Mouse (Mus musculus): Measurements from ENCODE around the gene Cpn1. TPM values are rescaled to one million over a fixed set of nuclear protein-coding genes. Genes with fewer than 3 reads are reported as not detected.

Gene Cpn1
- total and polyA plus RNA-seq, 3 experiments: 0.27 to 0.33 TPM; not detected in 1

DNA sequence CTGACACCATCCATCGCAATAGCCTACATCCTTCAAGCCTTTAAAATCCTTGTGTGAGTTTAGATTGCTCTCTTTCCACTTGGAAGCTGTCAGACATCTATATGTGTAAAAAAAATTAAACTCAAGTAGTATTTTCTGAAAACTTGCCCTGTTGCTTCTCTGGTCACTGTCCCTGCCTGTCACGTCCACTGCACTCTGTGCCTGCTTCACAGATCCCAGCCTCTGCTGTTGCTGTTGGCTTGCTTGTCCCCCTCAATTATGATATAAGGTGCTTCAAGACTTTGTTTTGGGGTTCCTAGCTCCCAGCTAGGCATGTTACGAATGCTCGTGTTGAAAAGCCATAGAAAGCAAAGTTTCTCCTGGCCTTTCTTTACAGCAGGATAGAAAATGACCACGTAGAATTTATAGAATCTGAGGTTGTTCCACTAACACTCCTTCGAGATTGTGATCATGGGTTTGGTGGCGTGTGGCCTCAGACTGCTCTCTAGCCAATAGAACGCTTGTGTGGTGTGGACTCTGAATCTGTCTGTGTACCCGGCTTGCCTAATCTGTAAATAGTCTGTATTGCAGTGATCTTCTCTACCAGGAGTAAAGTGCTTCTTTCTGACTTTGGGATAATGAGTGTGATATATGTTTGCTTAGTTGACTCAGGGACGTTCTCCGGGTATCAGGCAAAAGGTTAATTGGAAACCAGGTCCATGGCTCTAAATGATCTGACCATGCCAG is 12.6 kb upstream of the Cpn1 start:
- Histone ChIP-seq H3K4me1 (ENCODE audit: control insufficient read depth in 1 of 2, insufficient read depth in 2 of 2, low read length in 2 of 2) (no peaks in the 10 kb centered on the region), H3K9me3 (replicated peaks; ENCODE audit: insufficient read depth, low read length) (no peaks in the 10 kb centered on the region), H3K27me3 (ENCODE audit: control insufficient read depth in 1 of 2, insufficient read depth in 2 of 2, low read length in 2 of 2) (peaks cover 16 to 22% of the 10 kb centered on the region in 2 experiments), H3K4me3 (ENCODE audit: control insufficient read depth in 1 of 2, insufficient read depth in 1 of 2, low read depth in 2 of 2, low read length in 2 of 2) (no peak overlapping the region), H3K36me3 (ENCODE audit: control insufficient read depth in 1 of 2, insufficient read depth in 2 of 2, low read length in 2 of 2) (no peaks in the 10 kb centered on the region), H3K79me2 (ENCODE audit: control insufficient read depth, insufficient read depth, low read length, poor library complexity) (no peaks in the 10 kb centered on the region), H3K9ac (ENCODE audit: control insufficient read depth, low read depth, low read length, poor library complexity, severe bottlenecking) (no peak overlapping the region), H3K27ac (ENCODE audit: control insufficient read depth, low read depth, low read length) (no peak overlapping the region)
- no peak for TF ChIP-seq EP300 (IDR thresholded peaks at IDR 0.05; ENCODE audit: low read depth in 1 of 2, low read length in 2 of 2)
- TF ChIP-seq CHD1 (IDR thresholded peaks at IDR 0.05; ENCODE audit: low read depth, low read length): no peak
- TF ChIP-seq POLR2A (IDR thresholded peaks at IDR 0.05; ENCODE audit: control insufficient read depth in 1 of 2, insufficient read depth in 1 of 2, low read depth in 1 of 2, low read length in 2 of 2, poor library complexity in 1 of 2): no peak
- no peak for TF ChIP-seq NELFE (IDR thresholded peaks at IDR 0.05; ENCODE audit: low read depth, low read length)
- TF ChIP-seq ETS1 (IDR thresholded peaks at IDR 0.05; ENCODE audit: low read depth, low read length): no peak
- no peak for TF ChIP-seq USF2 (IDR thresholded peaks at IDR 0.05; ENCODE audit: borderline replicate concordance in 1 of 2, insufficient read depth in 1 of 2, low read depth in 1 of 2, low read length in 2 of 2)
- no peak for TF ChIP-seq MYC (IDR thresholded peaks at IDR 0.05; ENCODE audit: low read depth, low read length)
- no peak for TF ChIP-seq JUND (IDR thresholded peaks at IDR 0.05; ENCODE audit: low read depth, low read length)
- TF ChIP-seq E2F4 (IDR thresholded peaks at IDR 0.05; ENCODE audit: borderline replicate concordance, low read depth, low read length): no peak
- TF ChIP-seq POLR2AphosphoS5 (IDR thresholded peaks at IDR 0.05; ENCODE audit: borderline replicate concordance, low read depth, low read length): no peak
- TF ChIP-seq POLR2AphosphoS2 (IDR thresholded peaks at IDR 0.05; ENCODE audit: low read length): no peak
- TF ChIP-seq ZMIZ1 (IDR thresholded peaks at IDR 0.05; ENCODE audit: low read depth, low read length): no peak
- TF ChIP-seq ZC3H11A (IDR thresholded peaks at IDR 0.05; ENCODE audit: low read depth, low read length): no peak
- no peak for TF ChIP-seq BHLHE40 (IDR thresholded peaks at IDR 0.05; ENCODE audit: borderline replicate concordance, low read depth, low read length)
- TF ChIP-seq MAFK (IDR thresholded peaks at IDR 0.05; ENCODE audit: borderline replicate concordance, low read depth, low read length): no peak
- no peak for TF ChIP-seq TBP (IDR thresholded peaks at IDR 0.05; ENCODE audit: low read depth, low read length)
- no peak for TF ChIP-seq RAD21 (IDR thresholded peaks at IDR 0.05; ENCODE audit: low read depth, low read length)
- no peak for TF ChIP-seq KAT2A (conservative IDR thresholded peaks at IDR 0.05; ENCODE audit: low read depth, low read length)
- TF ChIP-seq RCOR1 (IDR thresholded peaks at IDR 0.05; ENCODE audit: low read depth, low read length): no peak
- no peak for TF ChIP-seq UBTF (IDR thresholded peaks at IDR 0.05; ENCODE audit: borderline replicate concordance, insufficient read depth, low read depth, low read length)
- DNase-seq (ENCODE audit: low read depth, low spot score): no peak

GRCm38 (mm10) chr19:43998101-43998500 is 11.7 kb upstream of the Cpn1 start:
- no peak overlapping the region for H3K27ac ChIP-seq (ENCODE audit: control insufficient read depth, low read depth, low read length)
- TF ChIP-seq NRF1 (IDR thresholded peaks at IDR 0.05; ENCODE audit: insufficient read depth, low read depth, low read length, poor library complexity, severe bottlenecking) (no peak), MAZ (IDR thresholded peaks at IDR 0.05; ENCODE audit: low read depth, low read length) (no peak), GABPA (IDR thresholded peaks at IDR 0.05; ENCODE audit: low read depth, low read length) (no peak), ETS1 (IDR thresholded peaks at IDR 0.05; ENCODE audit: low read depth, low read length) (no peak), TBP (IDR thresholded peaks at IDR 0.05; ENCODE audit: low read depth, low read length) (no peak), MYC (IDR thresholded peaks at IDR 0.05; ENCODE audit: low read depth, low read length) (no peak), CTCF (IDR thresholded peaks at IDR 0.05 in 2 of 3, conservative IDR thresholded peaks at IDR 0.05 in 1 of 3; ENCODE audit: control insufficient read depth in 1 of 3, insufficient read depth in 1 of 3, low read depth in 2 of 3, low read length in 3 of 3, poor library complexity in 1 of 3, severe bottlenecking in 1 of 3) (no peak), MEF2A (IDR thresholded peaks at IDR 0.05; ENCODE audit: extremely low read depth, insufficient replicate concordance, low read depth, low read length, poor library complexity, severe bottlenecking) (no peak), POLR2AphosphoS2 (IDR thresholded peaks at IDR 0.05; ENCODE audit: low read length) (no peak), USF2 (IDR thresholded peaks at IDR 0.05; ENCODE audit: borderline replicate concordance in 1 of 2, insufficient read depth in 1 of 2, low read depth in 1 of 2, low read length in 2 of 2) (no peak)

More at GRCm38 (mm10) chr19:43998101-43998500, 11.7 kb upstream of the Cpn1 start:
- H3K9me3 ChIP-seq (replicated peaks; ENCODE audit: insufficient read depth, low read length): no peaks in the 10 kb centered on the region
- peaks cover 16 to 22% of the 10 kb centered on the region in 2 experiments for H3K27me3 ChIP-seq (ENCODE audit: control insufficient read depth in 1 of 2, insufficient read depth in 2 of 2, low read length in 2 of 2)
- H3K36me3 ChIP-seq (ENCODE audit: control insufficient read depth in 1 of 2, insufficient read depth in 2 of 2, low read length in 2 of 2): no peaks in the 10 kb centered on the region
- no peak overlapping the region for H3K4me3 ChIP-seq (ENCODE audit: control insufficient read depth in 1 of 2, insufficient read depth in 1 of 2, low read depth in 2 of 2, low read length in 2 of 2)
- H3K79me2 ChIP-seq (ENCODE audit: control insufficient read depth, insufficient read depth, low read length, poor library complexity): no peaks in the 10 kb centered on the region
- H3K4me1 ChIP-seq (ENCODE audit: control insufficient read depth in 1 of 2, insufficient read depth in 2 of 2, low read length in 2 of 2): no peaks in the 10 kb centered on the region
- no peak overlapping the region for H3K9ac ChIP-seq (ENCODE audit: control insufficient read depth, low read depth, low read length, poor library complexity, severe bottlenecking)
- no peak for DNase-seq (ENCODE audit: low read depth, low spot score)

All from MEL (cell line).